ENCODE assay signal across 25 mouse cellular contexts in genomic region chr1:45423915-45424314, GRCm38 (mm10).
"Had no signal": no experiment of that assay in that cellular context is flagged by ENCODE, and none has a peak within 500 bp of the region (broad histone marks: within the 10 kb centered on the region; RNA-seq: fewer than 3 reads in every experiment).

No protein-coding gene starts in this region.

- DNase-seq: cerebellum, adult 2 months; cerebellum, adult 8-10 months; cerebellum, adult 9-10 months; cerebellum, adult 9-11 months; cerebellum, postnatal 10 days; cerebellum, postnatal 14 days; cerebellum, postnatal 25 days; cerebellum, postnatal 36 days; embryo, embryonic 11 days; forebrain, postnatal 0 days; gastrocnemius, postnatal 10 days; gastrocnemius, postnatal 14 days; gastrocnemius, postnatal 25 days; gastrocnemius, postnatal 36 days; heart, adult 18-20 months; heart, adult 2 months had no signal

- H3K27me3 ChIP-seq: embryonic facial prominence, embryonic 12.5 days; embryonic facial prominence, embryonic 13.5 days; embryonic facial prominence, embryonic 15.5 days; forebrain, embryonic 12.5 days; forebrain, embryonic 13.5 days; forebrain, embryonic 15.5 days had no signal

- H3K4me3 ChIP-seq: embryonic facial prominence, embryonic 12.5 days; embryonic facial prominence, embryonic 13.5 days; embryonic facial prominence, embryonic 15.5 days; erythroblast, embryonic 14.5 days; forebrain, embryonic 10.5 days; forebrain, embryonic 12.5 days; forebrain, embryonic 13.5 days; forebrain, embryonic 15.5 days; heart, adult 2 months; heart, embryonic 10.5 days had no signal

- H3K9me3 ChIP-seq: forebrain, embryonic 12.5 days; forebrain, embryonic 13.5 days; forebrain, embryonic 15.5 days; heart, embryonic 10.5 days had no signal

- H3K4me1 ChIP-seq: embryonic facial prominence, embryonic 12.5 days; embryonic facial prominence, embryonic 13.5 days; embryonic facial prominence, embryonic 15.5 days; forebrain, embryonic 10.5 days; forebrain, embryonic 12.5 days; forebrain, embryonic 13.5 days; forebrain, embryonic 15.5 days; heart, embryonic 10.5 days had no signal

- H3K36me3 ChIP-seq: forebrain, embryonic 12.5 days; forebrain, embryonic 15.5 days had no signal

- H3K27ac ChIP-seq: embryonic facial prominence, embryonic 12.5 days; embryonic facial prominence, embryonic 13.5 days; embryonic facial prominence, embryonic 15.5 days; forebrain, embryonic 10.5 days; forebrain, embryonic 12.5 days; forebrain, embryonic 13.5 days; forebrain, embryonic 15.5 days; heart, adult 2 months; heart, embryonic 10.5 days had no signal

- H3K9ac ChIP-seq: embryonic facial prominence, embryonic 12.5 days; embryonic facial prominence, embryonic 13.5 days; embryonic facial prominence, embryonic 15.5 days; forebrain, embryonic 12.5 days; forebrain, embryonic 13.5 days; forebrain, embryonic 15.5 days; forebrain, postnatal 0 days had no signal
